Mouse (Mus musculus) stomach, embryonic 16.5 days (tissue): ENCODE data around the gene Cs. TPM values are rescaled to one million over a fixed set of nuclear protein-coding genes. Genes with fewer than 3 reads are reported as not detected.

Source experiments
- ATAC-seq: fragments of 200-750 bp; cut with Nextera tagmentation; 2 replicates; pipeline ENCODE4 v1.8.0; 2017; ENCODE audit warnings: moderate number of reproducible peaks, moderate TSS enrichment; ENCODE audit not compliant: insufficient read depth, low FRiP score
- H3K27ac ChIP-seq: fragments of 300-500 bp; sonication (generic); 2 replicates; pipeline ENCODE4 v1.5.1; 2014; ENCODE audit warnings: low read length
- H3K27me3 ChIP-seq: fragments of 300-500 bp; sonication (generic); 2 replicates; pipeline ENCODE4 v1.6.1; 2014; ENCODE audit warnings: low read length, control low read depth, mixed read lengths; ENCODE audit not compliant: control insufficient read depth, insufficient read depth
- H3K36me3 ChIP-seq: fragments of 300-500 bp; sonication (generic); 2 replicates; pipeline ENCODE4 v1.6.1; 2014; ENCODE audit warnings: low read length; ENCODE audit not compliant: control insufficient read depth, insufficient read depth
- H3K4me1 ChIP-seq: fragments of 300-500 bp; sonication (generic); 2 replicates; pipeline ENCODE4 v1.6.1; 2014; ENCODE audit warnings: low read length, control low read depth, mixed read lengths; ENCODE audit not compliant: control insufficient read depth, insufficient read depth
- H3K4me2 ChIP-seq: fragments of 300-500 bp; sonication (generic); 2 replicates; pipeline ENCODE4 v1.6.1; 2014; ENCODE audit warnings: low read depth, low read length, mixed read lengths
- H3K4me3 ChIP-seq: fragments of 300-500 bp; sonication (generic); replicated peaks from 2 replicates; pipeline ENCODE4 v1.5.1; 2014; ENCODE audit warnings: mild to moderate bottlenecking, low read length
- H3K9ac ChIP-seq: fragments of 300-500 bp; sonication (generic); 2 replicates; pipeline ENCODE4 v1.6.1; 2014; ENCODE audit warnings: low read length
- H3K9me3 ChIP-seq: fragments of 300-500 bp; sonication (generic); replicated peaks from 2 replicates; pipeline ENCODE4 v1.6.1; 2016; ENCODE audit warnings: low read length, control low read depth; ENCODE audit not compliant: control insufficient read depth
- WGBS: fragments of 180-500 bp; shearing (Covaris S2); extraction: QIAGEN DNeasy Blood & Tissue Kit; methylation state at CpG from one replicate; pipeline ENCODE4 v1.1.7; 2014; 5-methylcytosine and 5-hydroxymethylcytosine counted together
- polyA plus RNA-seq: library from polyadenylated mRNA; unstranded; fragments of >200 nt; fragmentation: Nextera tagmentation; extraction: Ambion mirVana; gene quantifications from 2 replicates; pipeline ENCODE4 v1.2.1, GENCODE M21; 2015

Gene Cs
- polyA plus RNA-seq, 1 experiment from 2014 or later: 221 TPM

DNA sequence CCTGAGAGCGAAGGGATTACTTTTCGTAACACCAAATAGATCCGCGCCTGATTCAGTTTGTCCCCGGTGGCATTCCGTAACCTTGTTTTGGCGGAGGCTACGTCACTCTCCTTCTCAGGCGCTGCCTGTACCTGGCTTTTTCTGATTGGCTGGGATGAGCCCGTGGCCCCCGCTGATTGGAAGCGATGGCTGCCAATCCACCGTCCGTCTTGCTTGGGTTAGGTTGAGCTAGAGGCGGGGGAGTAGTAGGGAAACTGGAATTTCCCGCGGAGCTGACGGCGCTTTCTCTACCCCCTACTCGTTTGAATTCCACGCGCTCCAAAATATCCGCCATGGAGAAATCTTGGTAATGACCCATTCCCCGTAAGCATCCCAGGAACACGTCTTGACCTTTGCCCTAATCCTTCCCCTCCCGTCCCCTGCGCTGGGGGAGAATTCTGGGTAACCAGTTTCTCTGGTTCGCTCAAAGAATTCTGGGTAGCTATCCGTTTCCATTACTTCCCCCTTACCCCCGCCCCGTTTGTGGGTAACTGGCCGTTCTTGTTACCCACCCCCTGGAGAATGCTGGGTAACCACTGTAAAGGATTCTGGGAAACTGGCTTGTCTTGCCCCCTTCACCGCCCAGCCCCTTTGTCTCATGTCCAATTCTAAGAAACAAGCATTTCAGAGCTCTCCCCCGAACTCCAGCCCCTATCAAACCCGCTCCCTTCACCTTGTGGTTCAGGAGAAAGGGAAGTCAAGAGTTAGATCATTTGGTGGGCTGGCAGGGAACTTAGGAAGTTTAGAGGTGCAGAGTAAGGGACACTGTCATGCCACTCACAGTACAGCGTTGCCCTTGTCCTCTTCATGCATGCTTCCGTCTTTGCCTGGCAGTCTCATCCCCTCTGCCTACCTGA lies 34.2 kb upstream of the Cs start, which contains the start of gene Pan2:
Gene Pan2, plus strand, starts transcription at position 210 of the 896 bp plus-strand sequence.
- Histone ChIP-seq H3K4me1 (peaks cover 15% of the 10 kb centered on the region), H3K36me3 (peaks cover 9% of the 10 kb centered on the region; the same call in 1 of the 2 replicates), H3K4me3 (peak within 1 kb of the TSS; percentile 56), H3K9me3 (no peaks in the 10 kb centered on the region), H3K4me2 (peak within 1 kb of the TSS; percentile 95), H3K27me3 (no peaks in the 10 kb centered on the region), H3K9ac (peak within 1 kb of the TSS; percentile 87), H3K27ac (peak within 1 kb of the TSS; percentile 99)
- WGBS: 1% methylated on average over 37 of the region's 37 CpGs
- peak; percentile 99 for ATAC-seq

DNA sequence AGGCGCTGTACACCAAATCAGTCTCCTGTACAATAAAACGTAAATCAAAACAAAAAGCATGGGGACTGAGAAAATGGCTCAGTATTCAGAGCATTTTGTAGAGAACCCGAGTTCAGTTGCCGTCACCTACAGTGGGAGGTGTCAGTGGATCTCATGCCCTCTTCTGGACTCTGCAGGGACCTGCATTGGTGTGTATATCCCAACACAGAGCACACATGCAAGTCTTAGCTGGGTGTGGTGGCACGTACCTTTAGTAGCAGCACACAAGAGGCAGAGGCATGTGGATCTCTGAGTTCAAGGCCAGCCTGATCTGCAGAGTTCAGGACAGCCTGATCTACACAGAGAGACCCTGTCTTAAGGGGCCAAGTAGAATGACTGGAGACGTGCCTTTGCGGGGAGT lies 27.9 kb upstream of the Cs start:
- WGBS: 84% methylated on average over 7 of the region's 7 CpGs
- no peak for ATAC-seq

DNA sequence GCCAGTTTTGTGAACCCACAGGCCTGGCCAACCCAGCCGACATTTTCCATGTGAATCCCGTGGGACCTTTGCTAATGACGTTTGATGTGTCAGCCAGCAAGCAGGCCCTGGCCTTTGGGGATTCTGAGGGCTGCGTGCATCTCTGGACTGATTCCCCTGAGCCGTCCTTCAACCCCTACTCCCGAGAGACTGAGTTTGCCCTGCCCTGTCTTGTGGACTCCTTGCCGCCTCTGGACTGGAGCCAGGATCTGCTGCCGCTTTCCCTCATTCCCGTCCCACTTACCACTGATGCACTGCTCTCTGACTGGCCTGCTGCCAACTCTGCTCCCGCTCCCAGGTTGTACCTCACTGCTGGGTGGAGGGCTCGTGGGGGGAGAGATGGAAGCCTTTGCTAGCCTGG lies 27.4 kb upstream of the Cs start:
- WGBS: 57% methylated on average over 11 of the region's 11 CpGs

More for the DNA sequence above, 27.9 kb upstream of the Cs start:
- Histone ChIP-seq H3K4me1 (0 out of 2 replicates have a peak, but pooled peaks cover 3% of the 10 kb centered on the region), H3K36me3 (peaks cover 23% of the 10 kb centered on the region), H3K9ac (no peak overlapping the region), H3K27me3 (no peaks in the 10 kb centered on the region), H3K4me2 (no peak overlapping the region), H3K4me3 (no peak overlapping the region), H3K9me3 (no peaks in the 10 kb centered on the region), H3K27ac (no peak overlapping the region)

DNA sequence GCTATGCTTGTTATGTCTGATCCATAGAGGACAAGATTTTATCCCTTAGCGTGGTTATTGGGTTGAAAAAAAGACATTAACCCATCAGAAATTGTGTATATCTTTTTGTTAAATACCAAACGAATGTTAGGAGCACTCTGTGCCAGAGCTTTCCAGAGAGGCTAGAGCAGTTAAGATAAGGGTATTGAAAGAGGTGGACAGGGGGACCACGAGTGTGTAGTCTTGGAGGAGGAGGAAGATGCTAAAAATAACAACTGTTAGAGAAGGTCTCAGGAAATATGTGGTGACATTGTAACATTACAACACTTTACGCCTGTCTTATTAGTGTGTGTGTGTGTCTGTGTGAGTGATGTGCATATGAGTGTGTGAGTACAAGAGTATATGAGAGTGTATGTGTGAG lies 26.6 kb upstream of the Cs start:
- Histone ChIP-seq H3K4me3 (no peak overlapping the region), H3K4me1 (0 out of 2 replicates have a peak, but pooled peaks cover 3% of the 10 kb centered on the region), H3K9me3 (no peaks in the 10 kb centered on the region), H3K4me2 (no peak overlapping the region), H3K27ac (no peak overlapping the region), H3K36me3 (peaks cover 29% of the 10 kb centered on the region), H3K9ac (no peak overlapping the region), H3K27me3 (no peaks in the 10 kb centered on the region)
- 69% methylated on average over 4 of the region's 4 CpGs for WGBS
- ATAC-seq: no peak

More for the DNA sequence above, 27.4 kb upstream of the Cs start:
- Histone ChIP-seq H3K4me2 (no peak overlapping the region), H3K36me3 (peaks cover 23% of the 10 kb centered on the region), H3K4me1 (0 out of 2 replicates have a peak, but pooled peaks cover 3% of the 10 kb centered on the region), H3K27me3 (no peaks in the 10 kb centered on the region), H3K9ac (no peak overlapping the region), H3K9me3 (no peaks in the 10 kb centered on the region), H3K4me3 (no peak overlapping the region), H3K27ac (no peak overlapping the region)
- peak; percentile 45; the same call in 1 of the 2 replicates for ATAC-seq

GRCm38 (mm10) chr10:128315578-128315977 lies 22.0 kb upstream of the Cs start:
- no peak for ATAC-seq
- H3K9ac ChIP-seq: no peak overlapping the region
- H3K36me3 ChIP-seq: peaks cover 12% of the 10 kb centered on the region; the same call in 1 of the 2 replicates
- H3K9me3 ChIP-seq: no peaks in the 10 kb centered on the region
- H3K27me3 ChIP-seq: no peaks in the 10 kb centered on the region
- WGBS: 97% methylated on average over 8 of the region's 8 CpGs
- no peak overlapping the region for H3K4me3 ChIP-seq
- H3K4me2 ChIP-seq: no peak overlapping the region
- no peaks in the 10 kb centered on the region for H3K4me1 ChIP-seq
- no peak overlapping the region for H3K27ac ChIP-seq

- H3K4me2 ChIP-seq: peak overlapping the region; percentile 89
- H3K4me1 ChIP-seq: peaks cover 14% of the 10 kb centered on the region
- H3K4me3 ChIP-seq: peak overlapping the region; percentile 90
- 49% methylated on average over 12 of the region's 12 CpGs for WGBS
- no peak for ATAC-seq
- H3K27ac ChIP-seq: peak overlapping the region; percentile 24; the same call in 1 of the 2 replicates
- H3K9me3 ChIP-seq: no peaks in the 10 kb centered on the region
- peaks cover 12% of the 10 kb centered on the region for H3K36me3 ChIP-seq
- H3K27me3 ChIP-seq: no peaks in the 10 kb centered on the region
- peak overlapping the region; percentile 57 for H3K9ac ChIP-seq
Observed at GRCm38 (mm10) chr10:128321641-128322040, 15.9 kb upstream of the Cs start.

DNA sequence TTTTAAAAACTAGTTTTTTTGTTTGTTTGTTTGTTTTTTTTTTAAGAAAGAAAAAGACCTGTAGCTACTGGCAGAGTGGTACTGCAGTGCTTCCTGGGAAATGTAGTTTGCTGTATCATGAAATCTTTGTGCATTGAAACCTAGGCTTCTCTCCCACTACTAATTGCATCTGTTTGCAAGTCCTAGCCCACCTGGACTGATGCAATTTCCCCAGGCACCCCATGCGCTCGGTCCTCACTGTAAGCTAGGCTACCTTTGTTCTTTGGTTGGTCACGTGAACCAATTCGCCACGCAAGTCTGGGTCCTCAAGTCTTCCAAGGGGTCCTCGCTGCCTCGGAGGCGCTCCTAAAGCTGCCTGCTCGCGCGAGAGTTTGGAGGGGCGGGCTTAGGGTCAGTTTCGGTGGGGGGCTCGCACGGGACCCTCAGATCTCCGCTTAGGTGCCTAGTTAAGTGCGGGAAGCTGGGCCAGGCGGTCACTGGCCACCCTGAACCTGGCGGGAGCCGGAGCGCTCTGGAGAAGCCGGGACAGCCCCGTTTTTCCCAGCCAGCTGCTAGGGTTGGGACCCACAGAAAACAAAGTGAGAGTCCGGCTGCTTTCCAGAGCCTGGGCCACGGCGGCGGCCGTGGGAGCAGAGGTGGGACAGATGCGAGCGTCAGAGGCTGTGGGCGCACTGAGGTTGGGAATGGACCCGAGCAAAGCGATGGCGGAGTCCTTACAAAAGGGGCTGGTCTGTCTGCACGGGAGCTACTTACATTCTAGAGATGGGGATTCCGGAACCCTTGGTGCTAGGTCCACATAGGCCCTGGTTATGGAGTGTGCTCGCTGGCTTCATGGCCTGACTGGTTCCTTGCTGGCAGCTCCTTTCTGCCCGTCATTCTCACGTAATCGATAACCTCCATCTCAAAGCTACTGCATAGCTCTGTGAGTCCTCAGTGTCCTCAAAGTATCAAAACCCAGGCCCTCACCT lies 15.1 kb upstream of the Cs start, which contains the start of gene Cnpy2:
Gene Cnpy2, plus strand, starts transcription at position 319 of the 968 bp plus-strand sequence.
- WGBS: under 1% methylated on average over 40 of the region's 40 CpGs

DNA sequence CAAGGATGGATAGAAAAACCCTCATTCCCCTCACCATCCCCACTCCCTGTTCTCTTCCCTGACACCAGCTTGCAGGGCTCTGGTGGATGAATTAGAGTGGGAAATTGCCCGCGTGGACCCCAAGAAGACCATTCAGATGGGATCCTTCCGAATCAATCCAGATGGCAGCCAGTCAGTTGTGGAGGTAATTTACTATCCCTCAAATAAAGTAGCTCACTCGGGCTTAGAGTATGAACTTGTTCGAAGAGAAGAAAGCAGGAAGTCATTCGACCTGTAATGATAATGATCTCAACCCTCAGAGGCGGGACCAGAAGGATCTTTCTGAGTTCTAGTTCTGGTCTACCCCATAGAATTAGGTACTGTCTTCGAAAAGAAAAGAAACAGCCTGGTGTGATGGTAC lies 14.0 kb upstream of the Cs start:
- Histone ChIP-seq H3K27ac (peak overlapping the region; percentile 97), H3K9me3 (no peaks in the 10 kb centered on the region), H3K4me2 (peak overlapping the region; percentile 89), H3K4me3 (peak overlapping the region; percentile 90), H3K9ac (peak overlapping the region; percentile 98), H3K27me3 (no peaks in the 10 kb centered on the region), H3K4me1 (peaks cover 14% of the 10 kb centered on the region), H3K36me3 (peaks cover 16% of the 10 kb centered on the region)
- WGBS: 68% methylated on average over 8 of the region's 8 CpGs
- no peak for ATAC-seq

More for the DNA sequence above, 15.1 kb upstream of the Cs start, which contains the start of gene Cnpy2:
- Histone ChIP-seq H3K4me1 (peaks cover 14% of the 10 kb centered on the region), H3K36me3 (peaks cover 14% of the 10 kb centered on the region), H3K4me2 (peak within 1 kb of the TSS; percentile 89), H3K4me3 (peak within 1 kb of the TSS; percentile 90), H3K9ac (peak within 1 kb of the TSS; percentile 98), H3K27ac (peak within 1 kb of the TSS; percentile 97), H3K9me3 (no peaks in the 10 kb centered on the region), H3K27me3 (no peaks in the 10 kb centered on the region)
- ATAC-seq: peak; percentile 91
